In genomic region chr10:117774817-117775120, GRCm38 (mm10) we compare ENCODE assay signal across 16 mouse cellular contexts.
"Had no signal": no experiment of that assay in that cellular context is flagged by ENCODE, and none has a peak within 500 bp of the region (broad histone marks: within the 10 kb centered on the region; RNA-seq: fewer than 3 reads in every experiment).

No protein-coding gene starts in this region.

- DNase-seq: retina, postnatal 1 day; right cerebral cortex, adult 18-20 months; right cerebral cortex, postnatal 14 days; right cerebral cortex, postnatal 25 days; right cerebral cortex, postnatal 4 days; spleen, adult 18-20 months; thymus, adult 18-20 months; thymus, adult 2 months; thymus, postnatal 14 days; thymus, postnatal 25 days; thymus, postnatal 36 days; thymus, postnatal 4 days had no signal

- H3K4me2 ChIP-seq: neural tube, embryonic 13.5 days; neural tube, embryonic 15.5 days; stomach, embryonic 15.5 days had no signal

- H3K9me3 ChIP-seq: neural tube, embryonic 13.5 days; neural tube, embryonic 15.5 days; stomach, embryonic 15.5 days had no signal

- H3K27ac ChIP-seq: neural tube, embryonic 13.5 days; neural tube, embryonic 15.5 days; stomach, embryonic 15.5 days; stomach, postnatal 0 days had no signal

- H3K27me3 ChIP-seq: neural tube, embryonic 13.5 days; neural tube, embryonic 15.5 days; stomach, embryonic 15.5 days had no signal

- H3K4me1 ChIP-seq: neural tube, embryonic 13.5 days; neural tube, embryonic 15.5 days; stomach, embryonic 15.5 days had no signal

- H3K4me3 ChIP-seq: neural tube, embryonic 13.5 days; neural tube, embryonic 15.5 days; stomach, embryonic 15.5 days had no signal

- H3K9ac ChIP-seq: neural tube, embryonic 13.5 days; neural tube, embryonic 15.5 days; stomach, embryonic 15.5 days had no signal
